Mouse (Mus musculus): Measurements from ENCODE around the gene Scml2. TPM values are rescaled to one million over a fixed set of nuclear protein-coding genes. Genes with fewer than 3 reads are reported as not detected.

Scml2 gene
- polyA plus RNA-seq (2015; fragmentation: Nextera tagmentation; extraction: Ambion mirVana) = 1.5 and 1.6 TPM in 2 replicates

GRCm38 (mm10) chrX:161116893-161117292 is at the start of gene Scml2:
TSS of gene Scml2 (plus strand) at chrX:161117193.

GRCm38 (mm10) chrX:161287156-161287555 is 170.2 kb downstream of the Scml2 start, which contains the start of gene Gm15262:
TSS of gene Gm15262 (plus strand) at chrX:161287456.

Other genes starting within 250 kb of the Scml2 start
- 0.25 TPM in 1 of 2 replicates, not detected in the other for gene Gja6, start 210.1 kb upstream of the Scml2 start, polyA plus RNA-seq (2015; fragmentation: Nextera tagmentation; extraction: Ambion mirVana)
- gene Cdkl5, start 122.5 kb upstream of the Scml2 start, polyA plus RNA-seq (2015; fragmentation: Nextera tagmentation; extraction: Ambion mirVana) = 5.7 and 6.3 TPM in 2 replicates
- gene Gm15262, start 170.3 kb downstream of the Scml2 start, polyA plus RNA-seq (2015; fragmentation: Nextera tagmentation; extraction: Ambion mirVana) = not detected in 2 replicates